Mouse (Mus musculus): ENCODE measurements around the gene Wdr93. TPM values are rescaled to one million over a fixed set of nuclear protein-coding genes. Genes with fewer than 3 reads are reported as not detected.
A peak's percentile ranks its signal among the peaks of the same experiment; 100 is the strongest.

Wdr93 gene
- 0.15 and 0.48 TPM in 2 replicates for polyA plus RNA-seq (2012; rRNA removed)

DNA sequence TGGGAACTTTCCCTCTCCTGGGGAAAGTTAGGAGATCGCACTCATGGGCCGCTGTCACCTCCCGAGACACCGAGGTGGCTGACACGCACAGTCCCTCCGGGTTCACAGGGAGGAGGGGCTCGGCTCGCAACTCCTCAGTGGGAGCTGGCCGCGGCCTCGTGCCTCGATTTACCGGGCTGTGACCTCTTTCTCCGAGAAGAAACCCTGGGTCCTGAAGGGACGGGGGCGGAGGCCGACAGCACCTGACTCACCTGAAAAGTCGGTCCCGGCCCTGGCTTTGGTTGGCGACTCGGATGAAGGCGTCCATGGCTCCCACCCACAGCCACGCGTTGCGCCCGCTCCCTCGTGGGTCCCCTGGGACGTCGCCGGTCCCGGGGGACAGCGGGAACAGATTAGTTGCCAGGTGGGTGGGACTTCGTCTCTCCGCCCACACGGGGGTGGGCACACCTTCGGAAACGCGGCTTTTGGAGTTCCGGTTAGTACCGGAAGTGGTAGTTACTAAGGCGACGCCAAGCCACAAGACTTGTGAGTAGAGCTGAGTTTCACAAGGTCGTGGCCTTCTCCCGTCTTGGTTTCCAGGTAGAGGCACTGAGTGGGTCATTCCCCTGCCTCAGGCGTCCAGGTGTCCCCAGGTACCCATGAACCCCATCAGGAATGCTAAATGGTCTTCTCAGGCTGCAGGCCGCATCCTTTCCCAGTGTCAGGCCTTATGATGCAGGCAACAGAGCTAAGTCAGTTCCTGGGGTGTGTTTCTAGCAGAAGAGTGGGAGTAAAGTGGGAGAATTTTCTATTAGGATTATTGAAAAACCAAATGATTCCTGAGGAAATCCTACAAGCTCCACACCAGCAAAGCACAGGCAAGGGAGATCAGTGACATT lies at the start of gene Wdr93, which contains the start of gene Pex11a:
Gene Wdr93 (plus strand): TSS at position 505 of the 878 bp plus-strand sequence.
Gene Pex11a (minus strand): TSS at position 473 of the 878 bp plus-strand sequence.
- peak within 1 kb of the TSS; percentile 49 for H3K4me3 ChIP-seq (ENCODE audit: insufficient read depth, low read length)
- peaks cover 1% of the 10 kb centered on the region; the same call in 1 of the 2 replicates for H3K4me1 ChIP-seq (ENCODE audit: control insufficient read depth, insufficient read depth, low read length)
- no peak within 1 kb of the TSS for H3K27ac ChIP-seq (ENCODE audit: insufficient read depth, low read length)
- TF ChIP-seq CTCF (IDR thresholded peaks at IDR 0.05; ENCODE audit: extremely low read depth, insufficient read depth, low read length) = no peak
- TF ChIP-seq POLR2A (IDR thresholded peaks at IDR 0.05; ENCODE audit: extremely low read depth, insufficient read depth, low read length) = 0 out of 2 replicates have a peak, but pooled peaks have one; percentile 19

- no peaks in the 10 kb centered on the region for H3K4me1 ChIP-seq (ENCODE audit: control insufficient read depth, insufficient read depth, low read length)
- TF ChIP-seq POLR2A (IDR thresholded peaks at IDR 0.05; ENCODE audit: extremely low read depth, insufficient read depth, low read length) = no peak
- TF ChIP-seq CTCF (IDR thresholded peaks at IDR 0.05; ENCODE audit: extremely low read depth, insufficient read depth, low read length) = no peak
- no peak overlapping the region for H3K4me3 ChIP-seq (ENCODE audit: insufficient read depth, low read length)
- no peak overlapping the region for H3K27ac ChIP-seq (ENCODE audit: insufficient read depth, low read length)
Measured at GRCm38 (mm10) chr7:79696495-79696894, 46.5 kb upstream of the Wdr93 start.

GRCm38 (mm10) chr7:79702755-79703154 lies 40.2 kb upstream of the Wdr93 start:
- TF ChIP-seq POLR2A (IDR thresholded peaks at IDR 0.05; ENCODE audit: extremely low read depth, insufficient read depth, low read length) (no peak), CTCF (IDR thresholded peaks at IDR 0.05; ENCODE audit: extremely low read depth, insufficient read depth, low read length) (no peak)
- Histone ChIP-seq H3K4me3 (ENCODE audit: insufficient read depth, low read length) (no peak overlapping the region), H3K4me1 (ENCODE audit: control insufficient read depth, insufficient read depth, low read length) (no peaks in the 10 kb centered on the region), H3K27ac (ENCODE audit: insufficient read depth, low read length) (no peak overlapping the region)

DNA sequence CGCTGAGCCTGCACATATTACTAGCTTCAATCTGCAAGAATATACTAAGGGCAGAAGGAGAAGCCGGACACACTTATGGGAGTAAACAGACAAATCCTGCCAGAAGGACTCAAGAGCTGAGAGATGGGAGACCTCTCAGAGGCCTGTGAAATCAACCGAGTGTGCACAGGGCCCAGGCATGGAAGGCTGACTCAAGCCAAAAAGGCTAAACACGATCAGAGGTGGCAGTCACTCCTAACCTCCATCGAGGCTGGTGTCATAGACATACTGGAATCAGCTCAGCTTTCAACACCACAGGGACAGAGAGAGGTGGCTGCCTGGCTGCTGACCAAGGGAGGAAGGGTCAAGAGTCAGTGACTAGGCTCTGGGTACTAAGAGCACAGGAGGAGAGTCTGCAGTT lies 37.8 kb upstream of the Wdr93 start:
- H3K4me1 ChIP-seq (ENCODE audit: control insufficient read depth, insufficient read depth, low read length) = no peaks in the 10 kb centered on the region
- TF ChIP-seq CTCF (IDR thresholded peaks at IDR 0.05; ENCODE audit: extremely low read depth, insufficient read depth, low read length) (no peak), POLR2A (IDR thresholded peaks at IDR 0.05; ENCODE audit: extremely low read depth, insufficient read depth, low read length) (no peak)
- no peak overlapping the region for H3K27ac ChIP-seq (ENCODE audit: insufficient read depth, low read length)
- no peak overlapping the region for H3K4me3 ChIP-seq (ENCODE audit: insufficient read depth, low read length)

DNA sequence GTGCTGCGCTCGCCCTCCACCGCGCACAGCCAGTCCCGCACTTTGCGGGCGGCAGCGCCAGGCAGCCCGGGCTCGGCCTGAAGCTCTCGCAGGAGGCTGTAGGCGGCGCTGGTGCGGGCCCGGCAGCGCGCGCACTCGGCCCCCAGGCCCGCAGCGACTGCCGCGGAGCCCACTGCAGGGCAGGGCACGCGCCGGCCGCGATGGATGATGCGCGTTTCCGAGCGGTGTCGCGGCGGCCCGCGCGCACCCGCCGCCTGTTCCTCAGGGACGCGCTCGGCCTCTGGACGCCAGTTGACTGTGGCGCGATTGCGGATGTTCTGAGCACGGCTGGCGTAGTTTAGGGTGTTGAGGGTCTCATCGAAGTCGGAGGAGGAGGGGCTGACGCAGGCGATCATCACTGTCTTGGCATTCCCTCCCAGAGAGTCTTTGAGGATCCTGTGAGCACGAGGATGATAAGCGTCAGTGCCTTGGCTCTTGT lies 32.8 kb upstream of the Wdr93 start:
- H3K27ac ChIP-seq (ENCODE audit: insufficient read depth, low read length) = no peak overlapping the region
- H3K4me3 ChIP-seq (ENCODE audit: insufficient read depth, low read length) = peak overlapping the region; percentile 57
- no peaks in the 10 kb centered on the region for H3K4me1 ChIP-seq (ENCODE audit: control insufficient read depth, insufficient read depth, low read length)
- TF ChIP-seq POLR2A (IDR thresholded peaks at IDR 0.05; ENCODE audit: extremely low read depth, insufficient read depth, low read length) (peak; percentile 52; the same call in 1 of the 2 replicates), CTCF (IDR thresholded peaks at IDR 0.05; ENCODE audit: extremely low read depth, insufficient read depth, low read length) (no peak)

- no peak overlapping the region for H3K27ac ChIP-seq (ENCODE audit: insufficient read depth, low read length)
- TF ChIP-seq POLR2A (IDR thresholded peaks at IDR 0.05; ENCODE audit: extremely low read depth, insufficient read depth, low read length) (no peak), CTCF (IDR thresholded peaks at IDR 0.05; ENCODE audit: extremely low read depth, insufficient read depth, low read length) (no peak)
- H3K4me1 ChIP-seq (ENCODE audit: control insufficient read depth, insufficient read depth, low read length) = no peaks in the 10 kb centered on the region
- peak overlapping the region; percentile 57 for H3K4me3 ChIP-seq (ENCODE audit: insufficient read depth, low read length)
Measured at GRCm38 (mm10) chr7:79710831-79711230, 32.1 kb upstream of the Wdr93 start.

DNA sequence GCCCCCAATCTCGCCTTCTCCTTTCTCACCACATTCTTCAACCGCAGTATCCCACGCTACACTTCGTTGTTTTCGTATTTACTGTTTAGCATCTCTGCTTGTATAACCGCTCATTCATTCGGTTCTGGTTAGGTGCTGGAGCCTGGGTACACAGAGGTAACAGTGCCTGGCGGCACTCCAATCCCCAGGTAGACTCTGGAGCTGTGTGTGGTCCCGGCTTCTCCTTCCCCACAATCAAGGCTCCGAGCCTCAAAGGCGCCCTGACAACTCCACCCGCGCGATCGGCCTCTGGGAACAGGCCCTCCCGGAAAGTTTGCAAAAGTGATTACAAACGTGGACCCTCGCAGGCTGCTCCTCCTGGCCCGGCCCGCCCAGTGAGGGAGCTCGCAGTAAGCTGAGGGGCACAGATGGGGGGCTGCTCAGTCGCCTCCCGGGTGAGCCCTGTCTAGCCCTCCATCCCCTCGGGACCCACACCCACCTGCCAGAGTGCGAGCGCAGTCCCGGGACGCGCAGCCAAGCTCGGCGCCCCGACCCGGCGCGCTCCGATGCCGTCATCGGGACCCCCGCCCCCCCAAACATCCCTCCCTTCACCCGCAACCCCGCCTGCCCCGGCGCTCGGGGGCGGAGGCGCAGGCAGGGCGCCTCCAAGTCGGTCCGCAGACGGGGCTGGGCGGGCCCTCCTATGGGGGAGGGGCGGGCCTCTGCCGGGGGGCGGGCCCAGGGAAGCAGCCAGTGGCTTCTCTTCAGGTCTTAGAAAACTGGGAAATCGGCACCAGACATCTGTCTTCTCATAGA lies 27.6 kb upstream of the Wdr93 start, which contains the start of gene Kif7:
Gene Kif7 (minus strand): TSS at position 534 of the 795 bp plus-strand sequence.
- no peaks in the 10 kb centered on the region for H3K4me1 ChIP-seq (ENCODE audit: control insufficient read depth, insufficient read depth, low read length)
- H3K4me3 ChIP-seq (ENCODE audit: insufficient read depth, low read length) = peak within 1 kb of the TSS; percentile 39
- no peak within 1 kb of the TSS for H3K27ac ChIP-seq (ENCODE audit: insufficient read depth, low read length)
- TF ChIP-seq CTCF (IDR thresholded peaks at IDR 0.05; ENCODE audit: extremely low read depth, insufficient read depth, low read length) (no peak), POLR2A (IDR thresholded peaks at IDR 0.05; ENCODE audit: extremely low read depth, insufficient read depth, low read length) (no peak)

DNA sequence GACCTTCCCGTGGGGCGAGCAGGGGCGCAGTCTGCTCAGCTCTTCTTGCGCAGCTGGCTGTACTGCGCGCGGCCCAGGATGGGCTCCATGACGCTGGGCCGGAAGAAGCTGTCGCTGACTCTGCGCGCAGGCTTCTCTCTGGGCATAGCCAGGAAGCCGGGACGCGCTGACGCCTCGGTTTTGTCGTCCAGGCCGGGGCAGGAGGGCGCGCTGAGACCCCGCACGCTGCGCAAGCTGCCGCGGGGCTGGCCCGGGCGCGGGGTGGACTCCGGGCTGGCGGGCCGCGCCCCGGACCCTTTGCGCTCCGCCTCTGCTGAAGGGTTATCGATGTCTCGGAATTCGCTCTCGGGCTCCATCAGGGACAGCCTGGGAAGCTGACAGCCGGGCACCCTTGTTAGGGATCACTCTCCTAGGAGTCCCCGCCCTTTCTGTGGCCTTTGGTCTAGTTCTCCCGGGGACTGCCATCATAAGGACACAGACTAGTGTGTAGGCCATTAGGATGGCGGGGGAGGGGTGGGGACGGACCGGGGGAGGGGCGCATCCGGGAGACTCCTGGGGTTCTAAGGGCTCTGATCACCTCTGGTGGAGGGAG lies 21.5 kb upstream of the Wdr93 start:
- H3K4me3 ChIP-seq (ENCODE audit: insufficient read depth, low read length) = peak overlapping the region; percentile 38
- no peaks in the 10 kb centered on the region for H3K4me1 ChIP-seq (ENCODE audit: control insufficient read depth, insufficient read depth, low read length)
- H3K27ac ChIP-seq (ENCODE audit: insufficient read depth, low read length) = no peak overlapping the region
- TF ChIP-seq POLR2A (IDR thresholded peaks at IDR 0.05; ENCODE audit: extremely low read depth, insufficient read depth, low read length) (peak; percentile 19; the same call in 1 of the 2 replicates), CTCF (IDR thresholded peaks at IDR 0.05; ENCODE audit: extremely low read depth, insufficient read depth, low read length) (no peak)

DNA sequence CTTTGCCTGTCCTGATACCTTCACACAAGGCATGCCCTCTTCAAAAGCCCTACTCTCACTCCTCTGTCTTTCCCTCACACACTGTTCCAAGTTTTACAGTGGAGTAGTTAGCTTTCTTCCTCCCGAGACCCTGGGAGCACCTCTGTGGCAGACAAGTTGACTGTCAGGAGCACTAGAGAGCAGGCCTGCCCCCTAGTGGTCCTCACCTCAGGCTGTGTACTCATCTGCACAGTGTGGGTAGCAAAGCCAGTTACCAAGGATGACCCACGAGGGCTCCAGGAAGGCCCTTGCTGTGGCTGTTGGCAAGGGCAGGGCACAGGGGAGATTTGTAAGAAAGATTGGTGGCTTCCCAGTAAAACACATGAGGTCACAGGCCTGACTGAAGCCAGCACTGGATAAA lies 15.9 kb upstream of the Wdr93 start:
- no peaks in the 10 kb centered on the region for H3K4me1 ChIP-seq (ENCODE audit: control insufficient read depth, insufficient read depth, low read length)
- no peak overlapping the region for H3K4me3 ChIP-seq (ENCODE audit: insufficient read depth, low read length)
- TF ChIP-seq POLR2A (IDR thresholded peaks at IDR 0.05; ENCODE audit: extremely low read depth, insufficient read depth, low read length) (no peak), CTCF (IDR thresholded peaks at IDR 0.05; ENCODE audit: extremely low read depth, insufficient read depth, low read length) (peak; percentile 76)
- H3K27ac ChIP-seq (ENCODE audit: insufficient read depth, low read length) = no peak overlapping the region

Measured in cortical plate, adult 2 months (tissue).